Mouse (Mus musculus): ENCODE results near the gene Sesn1.

DNA sequence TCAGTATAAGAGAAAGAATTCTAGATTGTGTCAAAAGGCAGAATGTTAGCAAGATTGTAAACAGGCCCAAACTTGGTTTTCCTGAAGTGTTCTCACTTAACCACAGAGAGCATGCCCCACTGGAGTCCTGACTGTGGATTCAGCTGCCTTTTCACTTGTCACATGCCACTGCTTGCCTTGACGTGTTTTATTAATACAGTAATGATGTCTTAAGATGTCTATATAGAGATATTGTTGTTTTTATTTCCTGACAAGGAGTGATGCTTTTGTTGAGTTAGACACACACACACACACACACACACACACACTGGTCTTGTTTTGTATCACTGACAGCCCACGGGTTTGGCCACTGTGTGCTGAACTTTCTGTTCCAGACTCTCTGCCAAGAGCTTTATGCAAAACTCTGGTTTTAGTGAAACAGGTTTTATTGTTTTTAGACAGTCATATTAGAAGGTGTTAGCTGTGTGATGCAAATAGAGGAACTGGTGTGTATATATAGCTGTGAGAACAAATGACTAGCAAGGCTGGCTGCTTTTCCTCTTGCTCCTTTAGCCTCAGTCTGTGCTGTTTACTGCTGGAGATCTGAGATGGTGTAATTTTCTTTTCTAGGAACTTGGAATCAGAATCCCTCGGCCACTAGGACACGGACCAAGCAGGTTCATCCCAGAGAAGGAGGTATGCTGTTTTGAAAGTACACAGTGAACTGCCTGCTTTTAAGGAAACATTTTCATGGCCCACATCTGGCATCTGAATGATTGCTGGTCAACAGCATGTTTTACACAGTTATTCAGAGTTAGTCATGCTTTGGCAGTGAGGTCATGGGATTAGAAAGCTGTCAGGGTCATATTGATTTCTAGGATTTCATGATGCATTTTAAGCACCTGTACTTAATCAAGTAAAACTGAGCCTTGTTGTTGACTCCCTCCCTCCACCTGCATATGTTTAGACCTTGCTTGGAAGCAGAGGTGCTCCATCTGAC, 84.0 kb downstream of the Sesn1 start:
- TF ChIP-seq CTCF (IDR thresholded peaks at IDR 0.05; ENCODE audit: control insufficient read depth, insufficient read depth, low read length) (no peak), POLR2A (IDR thresholded peaks at IDR 0.05; ENCODE audit: borderline replicate concordance, control insufficient read depth, low read depth, low read length) (no peak)
